ENCODE assay signal across 8 mouse cellular contexts in genomic region chr12:109453065-109453997, GRCm38 (mm10). TPM values are rescaled to one million over a fixed set of nuclear protein-coding genes. Genes with fewer than 3 reads are reported as not detected.
A peak's percentile ranks its signal among the peaks of the same experiment; 100 is the strongest.
DNase-seq lines count a peak whose midpoint lies in the region; ATAC-seq lines count a peak whose summit lies in the region.

No protein-coding gene starts in this region.

- DNase-seq in kidney, postnatal 25 days = no peak
- peak; percentile 62 for DNase-seq in adrenal gland, postnatal 14 days
- DNase-seq in lung, postnatal 4 days = peak; percentile 45 to 72
- DNase-seq in yolk sac, embryonic 10.5 days (ENCODE audit: low spot score) = peak; percentile 67
- DNase-seq in urinary bladder, postnatal 4 days (ENCODE audit: low spot score in 2 of 2) = no peak

- peaks cover 36% of the 10 kb centered on the region for H3K4me1 ChIP-seq in kidney, embryonic 16.5 days (ENCODE audit: insufficient read depth, low read length)

- peak overlapping the region; percentile 58 for H3K9ac ChIP-seq in kidney, embryonic 16.5 days (replicated peaks; ENCODE audit: low read length)

- H3K36me3 ChIP-seq in kidney, embryonic 16.5 days (ENCODE audit: insufficient read depth, low read length) = no peaks in the 10 kb centered on the region

- no peaks in the 10 kb centered on the region for H3K9me3 ChIP-seq in kidney, embryonic 16.5 days (ENCODE audit: low read length)

- H3K4me3 ChIP-seq in kidney, embryonic 16.5 days (ENCODE audit: low read length) = peak overlapping the region; percentile 51

- peak; percentile 42; the same call in 1 of the 2 replicates for ATAC-seq in kidney, embryonic 16.5 days (ENCODE audit: low FRiP score, low TSS enrichment)
- ATAC-seq in granulocyte monocyte progenitor cell, adult 5-6 weeks (replicated peaks; ENCODE audit: poor library complexity, severe bottlenecking) = peak; percentile 46
- ATAC-seq in cerebellum, adult (ENCODE audit: insufficient number of reproducible peaks, low FRiP score, low TSS enrichment) = no peak

- WGBS in kidney, embryonic 16.5 days = under 1% methylated on average over 64 of the region's 96 CpGs

- H3K4me2 ChIP-seq in kidney, embryonic 16.5 days (replicated peaks; ENCODE audit: low read depth, low read length) = peak overlapping the region; percentile 88

- H3K27ac ChIP-seq in kidney, embryonic 16.5 days (ENCODE audit: low read length) = no peak overlapping the region

- peaks cover 78% of the 10 kb centered on the region for H3K27me3 ChIP-seq in kidney, embryonic 16.5 days (ENCODE audit: insufficient read depth, low read length)

RNA-seq across cellular contexts. Expression of gene Dlk1, which starts 0.7 kb away (rescaled TPM):
- polyA plus RNA-seq in kidney, embryonic 16.5 days (2015; fragmentation: Nextera tagmentation; extraction: Ambion mirVana) = 91.9 and 111 TPM in 2 replicates
- total RNA-seq in adrenal gland, postnatal 14 days (2021) = 494 and 529 TPM in 2 replicates
- not detected in 2 replicates for total RNA-seq in granulocyte monocyte progenitor cell, adult 5-6 weeks (2014; fragmentation: Nextera tagmentation)
- not detected in 2 replicates for total RNA-seq in granulocyte monocyte progenitor cell, adult 5-6 weeks (2017)

Comparison
In these comparisons a context has a peak if more than half of its experiments do, and no peak if none do; other contexts are left out.
1. DNase-seq: peak in adrenal gland, postnatal 14 days (single experiment), lung, postnatal 4 days (2 of 2) and yolk sac, embryonic 10.5 days (single experiment); none in kidney, postnatal 25 days (0 of 2) and urinary bladder, postnatal 4 days (0 of 2).
2. RNA of gene Dlk1, which starts 0.7 kb away (total RNA-seq): 494 to 529 TPM in adrenal gland, postnatal 14 days; not detected in granulocyte monocyte progenitor cell, adult 5-6 weeks; every median in the first group is over 100 times any median in the second.